Mouse (Mus musculus) adrenal gland (tissue): ENCODE measurements around the gene Rreb1.

Source experiments
- intact Hi-C: fragments of 180-260 bp; cut with DNase I; formaldehyde crosslinking; loops from one replicate; pipeline ENCODE4 v1.15.1; 2025

The Rreb1 gene

GRCm38 (mm10) chr13:37872142-37872835 is 94.1 kb downstream of the Rreb1 start:
- intact Hi-C loops: no loop called here

DNA sequence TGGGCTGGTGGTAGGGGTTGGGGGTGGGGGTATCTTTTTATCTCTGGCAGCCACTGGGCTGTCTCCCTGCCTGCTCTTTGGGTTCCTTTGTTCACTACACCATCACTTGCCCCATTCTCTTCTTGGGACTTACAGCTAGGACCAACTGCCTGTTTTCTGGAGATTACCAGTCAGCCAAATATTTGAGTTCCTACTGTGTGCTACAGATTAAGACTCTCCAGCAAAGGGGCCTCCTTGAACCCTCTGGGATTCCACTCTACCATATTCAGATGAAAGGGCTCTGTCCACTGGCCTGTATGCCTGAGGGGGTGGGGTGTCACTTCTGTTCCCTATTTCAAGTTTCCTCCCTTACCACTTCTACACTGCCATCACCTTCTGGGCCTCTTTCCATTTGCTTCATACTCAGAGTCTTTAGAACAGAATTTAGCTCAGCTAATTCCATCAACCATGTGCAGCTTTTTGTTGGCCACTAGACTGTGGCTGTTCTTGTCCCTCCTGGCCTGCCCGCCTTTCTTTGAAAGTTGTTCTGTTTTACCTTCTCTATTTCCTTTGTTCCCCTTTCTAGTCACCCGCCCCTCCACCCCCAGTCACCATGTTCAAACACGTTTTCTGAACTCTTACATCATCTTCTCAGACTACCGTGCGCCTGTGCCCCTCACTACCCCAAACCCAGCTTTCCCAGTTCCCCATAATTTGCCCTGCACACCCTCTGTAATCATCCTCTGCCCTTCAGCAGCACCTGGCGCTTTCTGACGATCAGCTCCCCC is 95.1 kb downstream of the Rreb1 start:
- intact Hi-C loops: no loop called here

DNA sequence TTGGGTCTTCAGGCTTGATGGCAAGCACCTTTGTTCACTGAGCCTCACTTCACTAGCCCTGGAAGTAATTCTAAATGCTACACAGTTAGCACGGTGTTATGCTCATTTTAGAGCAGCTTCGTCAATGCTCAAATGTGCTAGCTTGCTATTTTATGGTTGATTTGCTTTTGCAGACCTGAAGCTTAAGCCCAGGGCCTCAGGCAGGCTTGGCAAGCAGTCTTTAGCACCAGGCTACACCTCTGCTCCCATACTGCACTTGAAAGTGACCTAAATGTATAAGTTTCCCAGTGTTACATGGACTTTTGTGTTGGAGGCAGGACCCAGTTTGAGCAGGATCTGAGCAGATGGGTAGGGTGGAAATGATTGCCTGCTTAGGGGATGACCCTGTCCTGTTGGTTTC is 97.7 kb downstream of the Rreb1 start:
- intact Hi-C loops: no loop called here

- intact Hi-C loops: no loop called here
Observed at GRCm38 (mm10) chr13:37876366-37876765, 98.2 kb downstream of the Rreb1 start.

DNA sequence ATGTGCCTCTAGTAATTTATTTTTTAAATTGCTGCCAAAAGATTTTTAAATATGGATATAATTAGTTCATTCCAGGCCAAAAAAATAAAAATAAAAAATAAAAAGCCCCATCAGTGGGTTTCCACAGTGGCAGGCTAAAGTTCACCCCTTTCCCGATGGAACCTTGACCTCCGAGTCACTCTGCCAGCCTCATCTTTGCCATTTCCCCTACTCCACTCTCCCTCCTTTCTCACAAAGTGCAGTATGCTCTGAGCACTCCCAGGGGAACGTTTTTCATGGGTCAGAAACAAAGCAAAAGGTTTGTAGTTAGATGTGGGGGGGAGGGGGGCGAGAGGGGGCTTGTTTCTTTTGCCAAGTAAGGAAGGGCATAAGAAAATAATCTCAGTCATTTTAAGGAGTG is 98.6 kb downstream of the Rreb1 start:
- intact Hi-C loops: no loop called here

DNA sequence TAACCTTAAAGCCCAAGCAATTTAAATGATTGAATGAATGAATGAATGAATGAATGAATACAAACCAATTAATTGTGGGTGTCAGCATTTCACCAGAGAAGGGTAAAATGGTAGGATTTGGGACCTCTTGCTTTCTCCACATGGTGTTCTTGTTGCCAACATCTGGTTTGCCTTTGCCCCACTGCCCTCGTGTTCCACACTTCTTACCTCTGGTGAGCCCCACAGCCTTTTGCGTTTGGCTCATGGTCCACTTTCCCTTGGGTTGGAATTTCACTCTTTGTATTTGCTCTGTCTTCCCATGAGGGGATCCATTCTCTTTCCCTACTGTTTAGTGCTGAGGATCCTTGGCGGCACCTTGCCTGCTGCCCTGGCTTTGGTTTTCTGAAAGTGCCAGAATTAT is 99.0 kb downstream of the Rreb1 start:
- intact Hi-C loops: no loop called here

GRCm38 (mm10) chr13:37878918-37879331 is 100.7 kb downstream of the Rreb1 start:
- intact Hi-C loops: no loop called here

DNA sequence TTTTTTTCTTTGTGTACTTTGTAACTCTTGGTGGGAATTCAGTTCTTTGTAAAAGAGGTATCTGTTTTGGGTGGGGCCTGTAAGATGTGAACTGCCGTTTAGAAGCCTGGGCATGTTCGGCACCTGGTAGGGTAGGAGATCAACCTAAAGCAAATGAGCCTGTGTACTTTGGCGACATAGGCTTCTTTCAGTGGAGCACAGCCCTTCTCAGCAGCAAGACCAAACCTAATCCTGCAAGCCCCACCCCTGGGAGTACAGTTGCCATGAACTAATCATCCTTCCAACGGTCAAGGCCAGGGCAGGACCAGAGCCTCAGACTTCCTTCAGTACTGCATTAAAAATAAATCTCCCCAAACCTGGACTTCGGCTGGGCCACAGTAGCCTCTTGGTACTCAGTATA is 101.4 kb downstream of the Rreb1 start:
- intact Hi-C loops: no loop called here

GRCm38 (mm10) chr13:37880035-37880434 is 101.8 kb downstream of the Rreb1 start:
- intact Hi-C loops: no loop called here

GRCm38 (mm10) chr13:37880581-37881130 is 102.5 kb downstream of the Rreb1 start:
- intact Hi-C loops: no loop called here

- intact Hi-C loops: no loop called here
Observed at GRCm38 (mm10) chr13:37882521-37882920, 104.3 kb downstream of the Rreb1 start.

DNA sequence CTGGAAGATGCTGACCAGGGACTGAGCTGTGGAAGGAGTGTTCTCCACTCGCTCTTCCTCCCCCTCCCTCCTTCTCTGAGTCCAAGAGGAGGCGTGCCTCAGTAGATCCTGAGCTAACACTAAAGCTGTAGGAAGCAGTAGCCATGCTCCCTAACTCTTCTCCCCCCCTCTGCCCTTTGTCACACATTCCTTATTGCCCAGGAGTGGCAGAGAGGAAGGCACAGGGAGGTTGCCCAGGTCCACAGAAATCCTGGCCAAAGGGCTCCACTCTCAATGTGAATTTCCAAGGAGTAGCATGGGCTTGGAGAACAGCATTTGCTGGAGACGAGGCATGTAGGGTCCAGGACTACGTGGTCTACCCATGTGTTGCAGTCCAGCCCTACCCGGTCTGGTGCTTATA is 104.8 kb downstream of the Rreb1 start:
- intact Hi-C loops: no loop called here

DNA sequence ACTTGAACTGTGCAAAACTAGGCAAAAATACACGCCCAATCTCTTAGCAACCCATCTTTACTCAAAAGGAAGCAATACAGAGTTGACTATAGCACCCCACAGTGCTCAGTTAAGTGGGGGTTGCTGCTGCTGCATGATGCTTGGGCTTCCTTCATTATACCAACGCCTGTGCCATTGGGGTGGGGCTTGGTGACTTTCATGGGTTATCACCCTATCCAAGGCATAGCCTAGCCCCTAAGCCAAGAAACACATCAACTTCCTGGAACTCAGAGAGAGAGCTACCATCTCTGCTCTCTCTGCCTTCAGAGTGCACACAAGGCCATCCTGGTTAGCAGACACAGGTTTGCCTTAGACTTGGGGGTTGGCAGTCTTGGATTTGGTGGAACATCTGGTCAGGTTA is 107.2 kb downstream of the Rreb1 start:
- intact Hi-C loops: no loop called here

GRCm38 (mm10) chr13:37886024-37886423 is 107.8 kb downstream of the Rreb1 start:
- intact Hi-C loops: no loop called here

GRCm38 (mm10) chr13:37894756-37895155 is 116.6 kb downstream of the Rreb1 start:
- intact Hi-C loops: no loop called here

GRCm38 (mm10) chr13:37895564-37896254 is 117.5 kb downstream of the Rreb1 start:
- intact Hi-C loops: no loop called here

DNA sequence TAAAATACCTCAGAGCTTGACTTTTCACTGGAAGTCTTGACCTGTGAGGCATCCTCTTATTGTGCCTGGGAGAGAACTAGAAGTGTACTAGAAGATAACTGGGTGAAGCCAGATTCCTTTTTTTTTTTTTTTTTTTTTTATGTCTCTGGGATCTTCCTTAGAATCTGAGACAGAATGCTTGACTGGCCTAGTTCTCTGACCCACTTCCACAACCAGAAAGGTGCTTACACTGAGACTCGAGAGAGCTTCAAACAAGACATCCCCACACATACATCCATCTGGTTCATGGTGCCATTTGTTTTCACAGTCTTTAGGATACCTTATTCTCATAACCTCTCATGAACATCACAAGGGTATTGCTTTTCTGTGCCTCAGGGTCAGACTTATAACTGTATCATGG is 118.2 kb downstream of the Rreb1 start:
- intact Hi-C loops: no loop called here

- intact Hi-C loops: no loop called here
Observed at GRCm38 (mm10) chr13:37898772-37899171, 120.6 kb downstream of the Rreb1 start.

- intact Hi-C loops: no loop called here
Observed at GRCm38 (mm10) chr13:37903036-37903435, 124.8 kb downstream of the Rreb1 start.

GRCm38 (mm10) chr13:37903476-37903875 is 125.3 kb downstream of the Rreb1 start:
- intact Hi-C loops: no loop called here

- intact Hi-C loops: no loop called here
Observed at GRCm38 (mm10) chr13:37904436-37904835, 126.2 kb downstream of the Rreb1 start.

- intact Hi-C loops: no loop called here
Observed at GRCm38 (mm10) chr13:37908061-37908460, 129.9 kb downstream of the Rreb1 start.
